Mouse (Mus musculus) layer of hippocampus, adult 8-10 months (tissue): ENCODE results near the gene Guca2b. TPM values are rescaled to one million over a fixed set of nuclear protein-coding genes. Genes with fewer than 3 reads are reported as not detected.

ENCODE experiments used
- DNase-seq, 2 experiments: peaks; one replicate each; pipeline ENCODE4 v3.0.0; 2022; ENCODE audit warnings: low spot score in 2 of 2
- total RNA-seq, 4 experiments: library from RNA; stranded (reverse); gene quantifications; 2 replicates each; pipeline ENCODE4 v1.2.4; 2022

The Guca2b gene
- not detected for total RNA-seq

- DNase-seq = no peak
Measured at GRCm38 (mm10) chr4:119658731-119659130, at the start of gene Guca2b. TSS of gene Guca2b (minus strand) at chr4:119658954.

GRCm38 (mm10) chr4:119707751-119708150, 49.0 kb upstream of the Guca2b start:
- DNase-seq = no peak

- DNase-seq = no peak
Measured at GRCm38 (mm10) chr4:119707326-119707725, 48.6 kb upstream of the Guca2b start.

GRCm38 (mm10) chr4:119703965-119704364, 45.2 kb upstream of the Guca2b start:
- no peak for DNase-seq

GRCm38 (mm10) chr4:119701269-119701954, 42.7 kb upstream of the Guca2b start:
- no peak for DNase-seq

- no peak for DNase-seq
Measured at GRCm38 (mm10) chr4:119698339-119698738, 39.6 kb upstream of the Guca2b start.

GRCm38 (mm10) chr4:119685746-119686145, 27.0 kb upstream of the Guca2b start:
- DNase-seq = no peak

GRCm38 (mm10) chr4:119682596-119682995, 23.8 kb upstream of the Guca2b start:
- DNase-seq = no peak

- no peak for DNase-seq
Measured at GRCm38 (mm10) chr4:119672685-119673084, 13.9 kb upstream of the Guca2b start.

GRCm38 (mm10) chr4:119671164-119671563, 12.4 kb upstream of the Guca2b start:
- DNase-seq = no peak

- no peak for DNase-seq
Measured at GRCm38 (mm10) chr4:119670736-119671135, 12.0 kb upstream of the Guca2b start.

GRCm38 (mm10) chr4:119670210-119670555, 11.4 kb upstream of the Guca2b start:
- DNase-seq = no peak

- no peak for DNase-seq
Measured at GRCm38 (mm10) chr4:119669356-119670209, 10.8 kb upstream of the Guca2b start.

- DNase-seq = no peak
Measured at GRCm38 (mm10) chr4:119668596-119668995, 9.8 kb upstream of the Guca2b start.

- DNase-seq = no peak
Measured at GRCm38 (mm10) chr4:119668185-119668584, 9.4 kb upstream of the Guca2b start.

- no peak for DNase-seq
Measured at GRCm38 (mm10) chr4:119667454-119667853, 8.7 kb upstream of the Guca2b start.

- no peak for DNase-seq
Measured at GRCm38 (mm10) chr4:119666116-119666515, 7.4 kb upstream of the Guca2b start.

GRCm38 (mm10) chr4:119665166-119665565, 6.4 kb upstream of the Guca2b start:
- no peak for DNase-seq

GRCm38 (mm10) chr4:119663409-119664095, 4.8 kb upstream of the Guca2b start:
- no peak for DNase-seq

GRCm38 (mm10) chr4:119662976-119663375, 4.2 kb upstream of the Guca2b start:
- DNase-seq = no peak

GRCm38 (mm10) chr4:119662151-119662550, 3.4 kb upstream of the Guca2b start:
- DNase-seq = no peak

- DNase-seq = no peak
Measured at GRCm38 (mm10) chr4:119660007-119660406, 1.3 kb upstream of the Guca2b start.
